In the genomic region with DNA sequence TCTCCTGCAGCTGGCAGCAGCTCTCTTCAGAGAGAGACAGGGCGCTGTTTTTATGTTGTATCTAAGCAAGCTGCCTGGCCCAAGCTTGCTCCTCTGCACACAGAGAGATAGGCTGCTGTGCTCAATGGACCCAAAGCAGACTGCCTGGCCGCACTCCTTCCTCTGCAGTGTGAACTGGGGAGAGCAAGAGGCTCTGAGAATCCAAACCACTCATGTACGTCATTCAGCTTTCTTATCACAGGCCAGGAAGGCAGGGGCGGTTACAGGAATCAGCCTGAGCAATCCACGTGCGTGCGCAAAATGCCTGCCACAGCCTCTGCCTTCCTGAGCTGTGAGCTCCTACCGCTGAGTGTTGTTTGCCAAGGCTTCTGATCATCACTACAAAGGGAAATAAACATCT, we compare ENCODE assay signal across 8 mouse cellular contexts. TPM values are rescaled to one million over a fixed set of nuclear protein-coding genes. Genes with fewer than 3 reads are reported as not detected.
DNase-seq lines count a peak whose midpoint lies in the region; ATAC-seq and TF ChIP-seq lines count a peak whose summit lies in the region.

No protein-coding gene starts in this region.

- 11% methylated on average over 8 of the region's 8 CpGs for WGBS in bone marrow, adult 2 months
- WGBS in heart, embryonic 12.5 days, result 8% methylated on average over 8 of the region's 8 CpGs
- WGBS in kidney, embryonic 14.5 days, result 62% methylated on average over 8 of the region's 8 CpGs
- 27% methylated on average over 8 of the region's 8 CpGs for WGBS in lung, embryonic 16.5 days
- WGBS in olfactory bulb, adult 2 months, result 33% methylated on average over 8 of the region's 8 CpGs

- H3K9me3 ChIP-seq in heart, embryonic 12.5 days (replicated peaks), result no peaks in the 10 kb centered on the region
- no peaks in the 10 kb centered on the region for H3K9me3 ChIP-seq in kidney, embryonic 14.5 days (ENCODE audit: control insufficient read depth, low read length)
- no peaks in the 10 kb centered on the region for H3K9me3 ChIP-seq in lung, embryonic 16.5 days (ENCODE audit: control insufficient read depth, low read length)

- H3K27me3 ChIP-seq in heart, embryonic 12.5 days (replicated peaks), result no peaks in the 10 kb centered on the region
- H3K27me3 ChIP-seq in kidney, embryonic 14.5 days (ENCODE audit: control insufficient read depth, insufficient read depth, low read length), result no peaks in the 10 kb centered on the region
- no peaks in the 10 kb centered on the region for H3K27me3 ChIP-seq in lung, embryonic 16.5 days (ENCODE audit: control insufficient read depth, insufficient read depth, low read depth, low read length)

- H3K36me3 ChIP-seq in heart, embryonic 12.5 days, result no peaks in the 10 kb centered on the region
- no peaks in the 10 kb centered on the region for H3K36me3 ChIP-seq in kidney, embryonic 14.5 days (ENCODE audit: control insufficient read depth, insufficient read depth, low read length)
- no peaks in the 10 kb centered on the region for H3K36me3 ChIP-seq in lung, embryonic 16.5 days (ENCODE audit: control insufficient read depth, insufficient read depth, low read length)

- peak overlapping the region; percentile 23 for H3K4me3 ChIP-seq in bone marrow, adult 2 months (replicated peaks; ENCODE audit: control insufficient read depth, low read depth, low read length)
- H3K4me3 ChIP-seq in heart, embryonic 12.5 days, result peak overlapping the region; percentile 80
- H3K4me3 ChIP-seq in kidney, embryonic 14.5 days (ENCODE audit: low read length), result no peak overlapping the region
- H3K4me3 ChIP-seq in lung, embryonic 16.5 days (ENCODE audit: low read length), result no peak overlapping the region
- no peak overlapping the region for H3K4me3 ChIP-seq in olfactory bulb, adult 2 months (ENCODE audit: insufficient read depth, low read depth, low read length)

- DNase-seq in cerebellum, postnatal 14 days, result peak; percentile 62 to 69
- no peak for DNase-seq in embryo, embryonic 9.5 days (ENCODE audit: extremely low spot score)

- peak overlapping the region; percentile 89 for H3K4me2 ChIP-seq in heart, embryonic 12.5 days
- peak overlapping the region; percentile 1; the same call in 1 of the 2 replicates for H3K4me2 ChIP-seq in kidney, embryonic 14.5 days (replicated peaks; ENCODE audit: low read depth, low read length)
- H3K4me2 ChIP-seq in lung, embryonic 16.5 days (ENCODE audit: low read depth, low read length), result peak overlapping the region; percentile 30

- TF ChIP-seq POLR2A in bone marrow, adult 2 months (IDR thresholded peaks at IDR 0.05; ENCODE audit: borderline replicate concordance, control insufficient read depth, low read depth, low read length), result peak; percentile 58; the same call in 1 of the 2 replicates
- TF ChIP-seq POLR2A in olfactory bulb, adult 2 months (IDR thresholded peaks at IDR 0.05; ENCODE audit: insufficient read depth, low read depth, low read length), result no peak

- H3K27ac ChIP-seq in bone marrow, adult 2 months (ENCODE audit: control insufficient read depth, insufficient read depth, low read depth, low read length, poor library complexity), result peak overlapping the region; percentile 95
- H3K27ac ChIP-seq in heart, embryonic 12.5 days (ENCODE audit: poor library complexity, severe bottlenecking), result peak overlapping the region; percentile 98
- peak overlapping the region; percentile 66 for H3K27ac ChIP-seq in kidney, embryonic 14.5 days (ENCODE audit: low read depth, low read length)
- H3K27ac ChIP-seq in lung, embryonic 16.5 days (ENCODE audit: low read length), result peak overlapping the region; percentile 78
- peak overlapping the region; percentile 22 for H3K27ac ChIP-seq in olfactory bulb, adult 2 months (ENCODE audit: insufficient read depth, low read depth, low read length)

- no peak for ATAC-seq in cerebellum, adult (ENCODE audit: insufficient number of reproducible peaks, low FRiP score, low TSS enrichment)
- ATAC-seq in heart, embryonic 12.5 days (ENCODE audit: insufficient number of reproducible peaks, low FRiP score), result peak; percentile 72
- ATAC-seq in kidney, embryonic 14.5 days (ENCODE audit: low FRiP score, low TSS enrichment), result no peak
- ATAC-seq in lung, embryonic 16.5 days (ENCODE audit: low read depth), result no peak

- H3K9ac ChIP-seq in heart, embryonic 12.5 days, result peak overlapping the region; percentile 49
- peak overlapping the region; percentile 45; the same call in 1 of the 2 replicates for H3K9ac ChIP-seq in kidney, embryonic 14.5 days (ENCODE audit: low read depth, low read length)
- peak overlapping the region; percentile 40; the same call in 1 of the 2 replicates for H3K9ac ChIP-seq in lung, embryonic 16.5 days (ENCODE audit: low read length)

- H3K4me1 ChIP-seq in bone marrow, adult 2 months (ENCODE audit: control insufficient read depth, insufficient read depth, low read length), result peaks cover 19% of the 10 kb centered on the region
- peaks cover 87% of the 10 kb centered on the region for H3K4me1 ChIP-seq in heart, embryonic 12.5 days (replicated peaks)
- peaks cover 74% of the 10 kb centered on the region for H3K4me1 ChIP-seq in kidney, embryonic 14.5 days (ENCODE audit: control insufficient read depth, insufficient read depth, low read length)
- H3K4me1 ChIP-seq in lung, embryonic 16.5 days (replicated peaks; ENCODE audit: control insufficient read depth, insufficient read depth, low read length), result peaks cover 55% of the 10 kb centered on the region
- H3K4me1 ChIP-seq in olfactory bulb, adult 2 months (ENCODE audit: control insufficient read depth, insufficient read depth, low read length), result peaks cover 50% of the 10 kb centered on the region

- TF ChIP-seq CTCF in bone marrow, adult 2 months (IDR thresholded peaks at IDR 0.05; ENCODE audit: control insufficient read depth, insufficient read depth, low read length), result no peak
- TF ChIP-seq CTCF in olfactory bulb, adult 2 months (IDR thresholded peaks at IDR 0.05; ENCODE audit: insufficient read depth, low read depth, low read length), result no peak

RNA-seq across cellular contexts. Expression of a gene that starts 5.3 kb away (rescaled TPM):
- polyA plus RNA-seq in bone marrow, adult 2 months (2011; ENCODE audit: insufficient read depth, insufficient read length, low replicate concordance, missing spikeins), result 14.6 and 20.1 TPM in 2 replicates
- 8.2 and 8.5 TPM in 2 replicates for polyA plus RNA-seq in heart, embryonic 12.5 days (2016; fragmentation: Nextera tagmentation; extraction: Ambion mirVana)
- 2.7 and 3.1 TPM in 2 replicates for polyA plus RNA-seq in kidney, embryonic 14.5 days (2014; fragmentation: Nextera tagmentation; extraction: Ambion mirVana)
- 6.6 and 8.6 TPM in 2 replicates for polyA plus RNA-seq in lung, embryonic 16.5 days (2015; fragmentation: Nextera tagmentation; extraction: Ambion mirVana)
- not detected in 2 replicates for polyA plus RNA-seq in olfactory bulb, adult 2 months (2012; ENCODE audit: insufficient read depth, insufficient read length, low replicate concordance, missing spikeins)

RNA-seq across cellular contexts. Expression of a gene that starts 22.3 kb away (rescaled TPM):
- 0.88 and 4.0 TPM in 2 replicates for polyA plus RNA-seq in bone marrow, adult 2 months (2011; ENCODE audit: insufficient read depth, insufficient read length, low replicate concordance, missing spikeins)
- polyA plus RNA-seq in heart, embryonic 12.5 days (2016; fragmentation: Nextera tagmentation; extraction: Ambion mirVana), result 0.10 and 0.36 TPM in 2 replicates
- 0.47 and 0.77 TPM in 2 replicates for polyA plus RNA-seq in kidney, embryonic 14.5 days (2014; fragmentation: Nextera tagmentation; extraction: Ambion mirVana)
- 1.3 and 1.7 TPM in 2 replicates for polyA plus RNA-seq in lung, embryonic 16.5 days (2015; fragmentation: Nextera tagmentation; extraction: Ambion mirVana)
- not detected in 2 replicates for polyA plus RNA-seq in olfactory bulb, adult 2 months (2012; ENCODE audit: insufficient read depth, insufficient read length, low replicate concordance, missing spikeins)

RNA-seq across cellular contexts. Expression of a gene that starts 30.3 kb away (rescaled TPM):
- not detected in 2 replicates for polyA plus RNA-seq in bone marrow, adult 2 months (2011; ENCODE audit: insufficient read depth, insufficient read length, low replicate concordance, missing spikeins)
- polyA plus RNA-seq in heart, embryonic 12.5 days (2016; fragmentation: Nextera tagmentation; extraction: Ambion mirVana), result not detected in 2 replicates
- polyA plus RNA-seq in kidney, embryonic 14.5 days (2014; fragmentation: Nextera tagmentation; extraction: Ambion mirVana), result not detected in 2 replicates
- 0.18 and 0.33 TPM in 2 replicates for polyA plus RNA-seq in lung, embryonic 16.5 days (2015; fragmentation: Nextera tagmentation; extraction: Ambion mirVana)
- not detected in 2 replicates for polyA plus RNA-seq in olfactory bulb, adult 2 months (2012; ENCODE audit: insufficient read depth, insufficient read length, low replicate concordance, missing spikeins)

RNA-seq across cellular contexts. Expression of a gene that starts 31.5 kb away (rescaled TPM):
- polyA plus RNA-seq in bone marrow, adult 2 months (2011; ENCODE audit: insufficient read depth, insufficient read length, low replicate concordance, missing spikeins), result 27.6 and 39.3 TPM in 2 replicates
- 66.2 and 72.6 TPM in 2 replicates for polyA plus RNA-seq in heart, embryonic 12.5 days (2016; fragmentation: Nextera tagmentation; extraction: Ambion mirVana)
- 105 and 119 TPM in 2 replicates for polyA plus RNA-seq in kidney, embryonic 14.5 days (2014; fragmentation: Nextera tagmentation; extraction: Ambion mirVana)
- polyA plus RNA-seq in lung, embryonic 16.5 days (2015; fragmentation: Nextera tagmentation; extraction: Ambion mirVana), result 79.8 and 94.4 TPM in 2 replicates
- polyA plus RNA-seq in olfactory bulb, adult 2 months (2012; ENCODE audit: insufficient read depth, insufficient read length, low replicate concordance, missing spikeins), result not detected in 2 replicates

RNA-seq across cellular contexts. Expression of a gene that starts 40.2 kb away (rescaled TPM):
- polyA plus RNA-seq in bone marrow, adult 2 months (2011; ENCODE audit: insufficient read depth, insufficient read length, low replicate concordance, missing spikeins), result not detected in 2 replicates
- 0.79 and 0.96 TPM in 2 replicates for polyA plus RNA-seq in heart, embryonic 12.5 days (2016; fragmentation: Nextera tagmentation; extraction: Ambion mirVana)
- polyA plus RNA-seq in kidney, embryonic 14.5 days (2014; fragmentation: Nextera tagmentation; extraction: Ambion mirVana), result 2.6 and 3.4 TPM in 2 replicates
- polyA plus RNA-seq in lung, embryonic 16.5 days (2015; fragmentation: Nextera tagmentation; extraction: Ambion mirVana), result 7.4 and 7.6 TPM in 2 replicates
- not detected in 2 replicates for polyA plus RNA-seq in olfactory bulb, adult 2 months (2012; ENCODE audit: insufficient read depth, insufficient read length, low replicate concordance, missing spikeins)

Comparison
In these comparisons a context has a peak if more than half of its experiments do, and no peak if none do; other contexts are left out.
1. H3K27ac ChIP-seq: peak in every context shown above with its lines; median percentile 98 in heart, embryonic 12.5 days; 95 in bone marrow, adult 2 months; 78 in lung, embryonic 16.5 days; 66 in kidney, embryonic 14.5 days; 22 in olfactory bulb, adult 2 months.
2. H3K4me3 ChIP-seq: peak in bone marrow, adult 2 months (single experiment) and heart, embryonic 12.5 days (single experiment); none in kidney, embryonic 14.5 days (single experiment), lung, embryonic 16.5 days (single experiment) and olfactory bulb, adult 2 months (single experiment).
3. H3K4me2 ChIP-seq: peak in every context shown above with its lines; median percentile 89 in heart, embryonic 12.5 days; 30 in lung, embryonic 16.5 days; 1 in kidney, embryonic 14.5 days.
4. Peak in every context shown above with its lines, with median percentiles within 50 percentile points of each other: H3K9ac ChIP-seq.